Mouse (Mus musculus) hindbrain, embryonic 15.5 days (tissue): Measurements from ENCODE around the gene Cd6. TPM values are rescaled to one million over a fixed set of nuclear protein-coding genes. Genes with fewer than 3 reads are reported as not detected.

Source experiments
- ATAC-seq: fragments of 200-750 bp; cut with Nextera tagmentation; 2 replicates; pipeline ENCODE4 v1.8.0; 2017; ENCODE audit warnings: low read depth, moderate number of reproducible peaks, moderate TSS enrichment; ENCODE audit not compliant: low FRiP score
- H3K27ac ChIP-seq: fragments of 300-500 bp; sonication (generic); replicated peaks from 2 replicates; pipeline ENCODE4 v1.5.1; 2015; ENCODE audit warnings: mild to moderate bottlenecking, inconsistent platforms
- H3K27me3 ChIP-seq: fragments of 300-500 bp; sonication (generic); 2 replicates; pipeline ENCODE4 v1.6.1; 2015; ENCODE audit warnings: control low read depth, inconsistent platforms
- H3K36me3 ChIP-seq: fragments of 300-500 bp; sonication (generic); 2 replicates; pipeline ENCODE4 v1.6.1; 2015; ENCODE audit warnings: control low read depth, inconsistent platforms
- H3K4me1 ChIP-seq: fragments of 300-500 bp; sonication (generic); replicated peaks from 2 replicates; pipeline ENCODE4 v1.6.1; 2015; ENCODE audit warnings: control low read depth, inconsistent platforms
- H3K4me2 ChIP-seq: fragments of 300-500 bp; sonication (generic); 2 replicates; pipeline ENCODE4 v1.6.1; 2015; ENCODE audit warnings: moderate library complexity, mild to moderate bottlenecking, inconsistent platforms
- H3K4me3 ChIP-seq: fragments of 300-500 bp; sonication (generic); 2 replicates; pipeline ENCODE4 v1.5.1; 2015; ENCODE audit warnings: mild to moderate bottlenecking, inconsistent platforms
- H3K9ac ChIP-seq: fragments of 300-500 bp; sonication (generic); 2 replicates; pipeline ENCODE4 v1.6.1; 2015; ENCODE audit warnings: inconsistent platforms
- H3K9me3 ChIP-seq: fragments of 300-500 bp; sonication (generic); 2 replicates; pipeline ENCODE4 v1.6.1; 2016; ENCODE audit warnings: control low read depth, inconsistent platforms
- WGBS: fragments of 180-500 bp; shearing (Covaris S2); methylation state at CpG from one replicate; pipeline ENCODE4 v1.1.7; 2015; 5-methylcytosine and 5-hydroxymethylcytosine counted together
- polyA plus RNA-seq: library from polyadenylated mRNA; unstranded; fragments of >200 nt; fragmentation: Nextera tagmentation; extraction: Ambion mirVana; gene quantifications from 2 replicates; pipeline ENCODE4 v1.2.1, GENCODE M21; 2015

Cd6 gene
- polyA plus RNA-seq, 1 experiment from 2014 or later = 0.10 TPM

DNA sequence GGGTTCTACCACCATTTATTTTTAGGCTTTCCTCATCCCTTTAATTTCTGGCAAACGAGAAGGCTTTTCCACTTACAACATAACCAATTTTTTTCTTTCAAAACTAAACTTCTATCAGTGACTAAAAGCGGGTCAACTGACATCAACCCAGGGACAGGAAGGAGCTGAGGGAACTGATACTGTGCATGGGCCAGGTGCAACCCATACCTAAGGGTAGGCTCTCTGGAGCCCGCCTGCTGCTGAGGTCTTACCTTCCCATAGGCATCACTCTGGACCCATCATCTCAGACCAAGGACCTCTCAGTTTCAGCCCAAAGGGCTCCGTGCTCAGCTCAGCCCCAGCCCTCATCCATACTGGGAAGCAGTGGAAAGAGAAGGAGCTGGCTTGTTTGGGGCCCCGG, 1.5 kb downstream of the Cd6 start:
- no peaks in the 10 kb centered on the region for H3K27me3 ChIP-seq
- H3K4me2 ChIP-seq = no peak overlapping the region
- no peak for ATAC-seq
- 95% methylated on average over 5 of the region's 5 CpGs for WGBS
- no peak overlapping the region for H3K9ac ChIP-seq
- no peaks in the 10 kb centered on the region for H3K4me1 ChIP-seq
- no peak overlapping the region for H3K4me3 ChIP-seq
- no peak overlapping the region for H3K27ac ChIP-seq
- H3K36me3 ChIP-seq = no peaks in the 10 kb centered on the region
- no peaks in the 10 kb centered on the region for H3K9me3 ChIP-seq

DNA sequence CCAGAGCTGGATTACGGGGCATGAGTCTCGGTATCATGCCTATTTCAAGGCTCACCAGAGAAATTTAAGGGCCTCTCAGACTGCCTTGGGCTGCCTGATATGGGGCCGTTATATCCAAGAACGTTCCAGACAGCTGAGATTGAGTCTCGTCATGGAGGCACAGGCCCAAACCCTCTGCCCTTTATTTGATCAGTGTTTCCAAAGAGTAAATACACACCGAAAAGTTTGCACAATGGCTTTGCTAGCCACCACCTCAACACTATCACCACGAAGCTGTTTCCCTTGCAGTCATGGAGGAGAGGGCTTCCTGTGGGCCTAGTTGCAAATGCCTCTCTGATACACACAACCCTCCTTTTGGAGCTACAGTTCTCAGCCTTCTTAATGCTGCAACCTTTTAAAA, 5.8 kb downstream of the Cd6 start:
- no peak overlapping the region for H3K4me3 ChIP-seq
- H3K27me3 ChIP-seq = no peaks in the 10 kb centered on the region
- H3K9ac ChIP-seq = no peak overlapping the region
- WGBS = 91% methylated on average over 7 of the region's 7 CpGs
- no peak overlapping the region for H3K4me2 ChIP-seq
- H3K27ac ChIP-seq = no peak overlapping the region
- no peaks in the 10 kb centered on the region for H3K36me3 ChIP-seq
- no peak for ATAC-seq
- no peaks in the 10 kb centered on the region for H3K4me1 ChIP-seq
- no peaks in the 10 kb centered on the region for H3K9me3 ChIP-seq

DNA sequence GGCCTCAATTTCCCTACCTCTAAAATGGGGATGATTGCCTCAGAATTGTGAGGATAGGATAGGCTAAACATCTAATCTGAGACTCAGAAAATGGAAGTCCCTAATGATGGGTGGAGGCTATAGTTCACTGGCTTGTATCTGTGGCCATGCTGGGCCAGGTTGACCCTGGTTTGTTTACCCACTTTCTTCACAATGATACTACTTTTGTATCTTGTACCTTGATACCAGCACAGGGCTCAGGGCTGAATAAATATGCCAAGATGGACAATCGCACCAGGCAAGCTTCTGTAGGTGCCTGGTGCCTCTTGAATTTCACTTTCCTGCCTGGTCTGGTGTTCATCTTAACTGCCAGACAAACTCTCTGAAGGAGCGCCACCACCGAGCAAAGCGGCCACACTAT, 7.3 kb downstream of the Cd6 start:
- no peak overlapping the region for H3K4me3 ChIP-seq
- WGBS = 99% methylated on average over 4 of the region's 4 CpGs
- no peak overlapping the region for H3K4me2 ChIP-seq
- H3K36me3 ChIP-seq = no peaks in the 10 kb centered on the region
- no peaks in the 10 kb centered on the region for H3K9me3 ChIP-seq
- H3K27me3 ChIP-seq = no peaks in the 10 kb centered on the region
- no peak for ATAC-seq
- no peaks in the 10 kb centered on the region for H3K4me1 ChIP-seq
- H3K27ac ChIP-seq = no peak overlapping the region
- H3K9ac ChIP-seq = no peak overlapping the region

DNA sequence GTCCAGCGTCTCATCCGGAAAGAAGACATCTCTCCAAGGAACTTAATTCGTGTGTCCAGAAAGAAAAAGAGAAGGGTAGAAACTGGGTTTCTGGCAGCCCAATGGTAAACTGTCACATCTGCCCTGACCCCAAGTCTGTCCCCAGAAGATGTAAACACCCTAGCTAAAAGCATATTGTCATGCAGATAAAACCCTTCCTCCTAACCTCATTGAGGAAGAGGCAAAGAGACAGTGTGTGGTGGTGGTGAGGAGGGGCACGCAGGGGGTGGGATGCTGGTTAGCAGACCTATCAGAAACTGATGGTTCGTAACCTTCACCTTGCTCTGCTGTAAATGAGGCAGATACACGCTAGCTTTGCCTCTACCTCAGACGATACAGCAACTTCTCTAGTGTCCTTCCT, 8.5 kb downstream of the Cd6 start:
- no peak overlapping the region for H3K27ac ChIP-seq
- H3K9ac ChIP-seq = no peak overlapping the region
- no peaks in the 10 kb centered on the region for H3K36me3 ChIP-seq
- no peaks in the 10 kb centered on the region for H3K4me1 ChIP-seq
- no peak overlapping the region for H3K4me3 ChIP-seq
- H3K4me2 ChIP-seq = no peak overlapping the region
- no peaks in the 10 kb centered on the region for H3K27me3 ChIP-seq
- 39% methylated on average over 7 of the region's 7 CpGs for WGBS
- H3K9me3 ChIP-seq = no peaks in the 10 kb centered on the region
- ATAC-seq = no peak

DNA sequence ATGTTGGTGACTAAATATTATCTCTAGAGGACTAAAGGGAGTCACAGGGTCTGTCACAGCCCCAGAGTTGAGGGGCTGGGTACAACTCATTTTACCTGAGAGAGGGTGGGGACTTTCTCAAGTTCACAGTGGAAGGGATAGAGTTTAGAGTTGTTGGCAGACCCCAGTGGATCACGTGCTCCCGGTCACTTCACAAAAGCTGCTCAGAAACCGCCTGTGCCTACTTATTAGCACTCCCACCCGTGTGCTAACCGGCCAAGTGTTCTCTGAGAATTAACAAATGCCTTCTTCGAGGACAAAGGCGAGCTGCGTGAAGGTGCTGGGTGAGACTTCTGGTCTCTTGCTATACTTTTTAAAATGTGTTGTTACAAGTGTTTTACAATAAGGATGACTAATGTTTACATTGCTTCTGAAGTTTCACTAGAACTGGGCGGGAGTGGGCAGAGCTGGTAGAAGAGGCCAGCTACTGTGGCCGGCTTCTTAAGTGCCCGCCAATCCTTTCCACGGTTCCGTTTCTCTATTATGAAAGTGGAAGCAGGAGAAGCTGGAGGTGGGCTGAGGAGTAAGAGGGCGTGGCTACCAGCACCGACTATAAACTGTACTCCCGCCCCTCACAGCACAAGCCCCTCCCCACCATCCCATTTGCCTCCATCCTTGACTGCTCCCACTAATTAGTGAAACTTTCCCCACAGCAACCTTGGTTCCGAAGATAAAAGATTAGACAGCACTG, 11.5 kb downstream of the Cd6 start:
- H3K4me1 ChIP-seq = no peaks in the 10 kb centered on the region
- 0 out of 2 replicates have a peak, but pooled peaks have one; percentile 15 for ATAC-seq
- H3K4me3 ChIP-seq = no peak overlapping the region
- 49% methylated on average over 17 of the region's 17 CpGs for WGBS
- no peak overlapping the region; the same call in 1 of the 2 replicates for H3K4me2 ChIP-seq
- no peak overlapping the region for H3K9ac ChIP-seq
- H3K36me3 ChIP-seq = no peaks in the 10 kb centered on the region
- H3K9me3 ChIP-seq = no peaks in the 10 kb centered on the region
- H3K27me3 ChIP-seq = no peaks in the 10 kb centered on the region
- no peak overlapping the region for H3K27ac ChIP-seq

DNA sequence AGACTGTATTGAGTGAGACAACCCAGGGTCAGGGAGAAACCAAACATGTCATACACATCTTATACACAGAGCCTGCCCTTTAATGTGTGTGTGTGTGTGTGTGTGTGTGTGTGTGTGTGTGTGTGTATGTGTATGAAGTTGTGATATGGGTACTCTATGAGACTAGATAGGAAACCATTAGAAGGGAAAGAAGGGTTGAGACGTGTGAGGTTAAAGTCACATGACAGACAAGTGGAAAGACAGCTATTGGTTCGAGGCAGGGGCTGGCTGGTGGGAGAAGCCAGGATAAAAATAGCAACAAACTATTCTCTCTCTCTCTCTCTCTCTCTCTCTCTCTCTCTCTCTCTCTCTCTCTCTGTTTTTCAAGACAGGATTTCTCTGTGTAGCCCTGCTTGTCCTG, 13.4 kb downstream of the Cd6 start:
- Histone ChIP-seq H3K36me3 (no peaks in the 10 kb centered on the region), H3K4me3 (no peak overlapping the region), H3K9me3 (no peaks in the 10 kb centered on the region), H3K4me2 (no peak overlapping the region), H3K4me1 (no peaks in the 10 kb centered on the region), H3K27ac (no peak overlapping the region), H3K27me3 (no peaks in the 10 kb centered on the region), H3K9ac (no peak overlapping the region)
- WGBS = 77% methylated on average over 2 of the region's 2 CpGs
- ATAC-seq = no peak

DNA sequence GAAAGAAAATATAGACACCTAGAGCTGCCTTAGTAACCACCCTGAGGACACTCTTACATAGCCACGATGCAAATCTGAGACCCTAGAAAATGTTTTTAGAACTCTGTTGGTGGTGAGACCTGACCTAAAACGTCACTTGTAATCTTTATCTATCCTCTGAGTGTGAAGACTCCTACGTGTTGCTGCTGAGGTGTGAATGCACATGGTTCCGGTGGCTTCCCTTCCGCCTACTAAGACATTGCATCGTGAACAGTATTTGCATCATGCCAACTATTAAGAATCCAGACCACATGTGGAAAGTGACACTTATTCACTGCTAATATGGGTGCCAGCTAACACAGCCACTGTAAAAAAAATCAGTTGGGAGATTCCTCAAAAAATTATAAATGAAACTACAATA, 14.0 kb downstream of the Cd6 start:
- H3K36me3 ChIP-seq = no peaks in the 10 kb centered on the region
- no peak overlapping the region for H3K27ac ChIP-seq
- 88% methylated on average over 6 of the region's 6 CpGs for WGBS
- H3K4me2 ChIP-seq = no peak overlapping the region
- H3K9ac ChIP-seq = no peak overlapping the region
- H3K4me3 ChIP-seq = no peak overlapping the region
- ATAC-seq = no peak
- H3K9me3 ChIP-seq = no peaks in the 10 kb centered on the region
- no peaks in the 10 kb centered on the region for H3K4me1 ChIP-seq
- no peaks in the 10 kb centered on the region for H3K27me3 ChIP-seq

DNA sequence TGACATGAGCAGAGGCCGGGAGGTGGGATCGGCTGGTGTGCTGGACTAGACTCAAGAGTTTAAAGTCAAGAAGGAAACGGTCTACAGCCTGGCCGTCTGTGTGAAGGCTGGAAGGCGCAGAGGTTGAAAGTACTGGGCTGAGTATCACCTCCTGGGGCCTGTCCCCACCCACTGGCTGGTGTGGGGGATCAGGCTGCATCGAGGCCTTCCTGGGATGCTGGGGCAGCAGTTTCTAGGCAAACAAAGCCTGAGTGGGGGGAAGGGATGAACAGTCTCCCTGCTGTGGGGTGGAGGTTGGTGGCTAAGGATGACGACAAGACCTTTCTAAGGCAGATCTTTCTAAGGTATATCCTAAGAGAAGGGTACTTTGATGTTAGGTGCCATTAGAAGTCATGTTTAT, 16.0 kb downstream of the Cd6 start:
- Histone ChIP-seq H3K36me3 (no peaks in the 10 kb centered on the region), H3K9me3 (no peaks in the 10 kb centered on the region), H3K27ac (no peak overlapping the region), H3K4me2 (no peak overlapping the region), H3K9ac (no peak overlapping the region), H3K27me3 (no peaks in the 10 kb centered on the region), H3K4me1 (peaks cover 12% of the 10 kb centered on the region; the same call in 1 of the 2 replicates), H3K4me3 (no peak overlapping the region)
- WGBS = 71% methylated on average over 7 of the region's 7 CpGs
- ATAC-seq = no peak

DNA sequence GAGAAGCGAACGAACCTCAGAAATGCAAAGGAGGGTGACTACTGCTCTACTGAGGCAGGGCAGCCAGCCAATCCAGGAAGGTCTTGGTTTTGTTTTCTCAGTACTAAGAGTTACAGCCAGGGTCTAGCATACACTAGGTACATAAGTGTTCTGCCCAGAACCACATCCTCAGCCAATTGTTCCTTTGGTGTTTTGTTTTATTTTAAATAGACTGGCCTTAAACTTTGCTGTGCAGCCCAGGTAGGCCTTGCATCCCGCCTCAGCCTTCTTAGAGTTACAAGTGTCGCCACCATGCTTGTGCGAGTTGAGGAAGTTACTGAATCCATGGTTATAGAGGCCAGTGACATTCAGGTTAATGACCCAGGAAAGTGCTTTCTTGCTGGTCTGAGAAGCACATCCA, 16.8 kb downstream of the Cd6 start:
- no peak overlapping the region for H3K9ac ChIP-seq
- no peak overlapping the region for H3K4me2 ChIP-seq
- no peak overlapping the region for H3K4me3 ChIP-seq
- 95% methylated on average over 5 of the region's 5 CpGs for WGBS
- no peak overlapping the region for H3K27ac ChIP-seq
- ATAC-seq = no peak
- H3K4me1 ChIP-seq = peaks cover 14% of the 10 kb centered on the region; the same call in 1 of the 2 replicates
- no peaks in the 10 kb centered on the region for H3K27me3 ChIP-seq
- H3K9me3 ChIP-seq = no peaks in the 10 kb centered on the region
- no peaks in the 10 kb centered on the region for H3K36me3 ChIP-seq

DNA sequence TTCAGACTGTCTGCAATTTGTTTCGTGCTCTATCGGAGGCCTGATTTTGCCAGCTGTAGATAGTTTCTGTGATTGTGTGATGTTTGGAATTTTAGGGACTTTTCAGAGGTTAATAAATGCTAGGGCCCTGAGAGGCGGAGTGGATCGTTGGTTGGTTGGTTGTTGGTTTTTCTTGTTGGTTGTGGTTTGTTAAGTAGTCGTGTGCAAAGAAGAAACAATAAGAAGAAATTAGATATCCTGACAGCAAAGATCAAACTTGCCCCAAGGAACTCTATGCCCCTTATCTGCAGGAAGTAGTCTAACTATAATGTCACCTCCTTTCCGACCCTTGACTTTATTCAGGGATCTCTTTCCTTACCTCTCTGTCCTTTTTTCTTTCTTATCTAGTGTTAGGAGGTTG, 18.4 kb downstream of the Cd6 start:
- Histone ChIP-seq H3K4me1 (peaks cover 14% of the 10 kb centered on the region; the same call in 1 of the 2 replicates), H3K36me3 (no peaks in the 10 kb centered on the region), H3K27me3 (no peaks in the 10 kb centered on the region), H3K9ac (no peak overlapping the region), H3K4me3 (no peak overlapping the region), H3K27ac (no peak overlapping the region), H3K9me3 (no peaks in the 10 kb centered on the region), H3K4me2 (no peak overlapping the region)
- ATAC-seq = no peak
- WGBS = 93% methylated on average over 6 of the region's 6 CpGs

DNA sequence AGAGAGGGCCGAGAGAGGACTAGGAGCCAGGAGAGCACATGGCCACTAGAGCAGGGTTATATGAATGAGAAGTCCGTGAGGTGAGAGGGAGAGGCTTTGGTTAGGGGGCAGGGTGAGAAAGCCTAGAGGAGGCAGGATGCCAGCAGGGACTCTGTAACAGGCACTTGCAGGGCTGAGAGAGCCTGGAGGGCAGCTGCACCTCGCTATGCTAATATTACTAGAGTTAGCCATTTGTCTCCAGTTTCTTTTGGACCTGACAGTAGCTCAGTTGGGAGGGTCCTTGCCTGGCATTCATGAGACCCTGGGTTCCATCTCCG, 19.7 kb downstream of the Cd6 start:
- no peak for ATAC-seq
- H3K9me3 ChIP-seq = no peaks in the 10 kb centered on the region
- H3K27ac ChIP-seq = peak overlapping the region; percentile 38; the same call in 1 of the 2 replicates

DNA sequence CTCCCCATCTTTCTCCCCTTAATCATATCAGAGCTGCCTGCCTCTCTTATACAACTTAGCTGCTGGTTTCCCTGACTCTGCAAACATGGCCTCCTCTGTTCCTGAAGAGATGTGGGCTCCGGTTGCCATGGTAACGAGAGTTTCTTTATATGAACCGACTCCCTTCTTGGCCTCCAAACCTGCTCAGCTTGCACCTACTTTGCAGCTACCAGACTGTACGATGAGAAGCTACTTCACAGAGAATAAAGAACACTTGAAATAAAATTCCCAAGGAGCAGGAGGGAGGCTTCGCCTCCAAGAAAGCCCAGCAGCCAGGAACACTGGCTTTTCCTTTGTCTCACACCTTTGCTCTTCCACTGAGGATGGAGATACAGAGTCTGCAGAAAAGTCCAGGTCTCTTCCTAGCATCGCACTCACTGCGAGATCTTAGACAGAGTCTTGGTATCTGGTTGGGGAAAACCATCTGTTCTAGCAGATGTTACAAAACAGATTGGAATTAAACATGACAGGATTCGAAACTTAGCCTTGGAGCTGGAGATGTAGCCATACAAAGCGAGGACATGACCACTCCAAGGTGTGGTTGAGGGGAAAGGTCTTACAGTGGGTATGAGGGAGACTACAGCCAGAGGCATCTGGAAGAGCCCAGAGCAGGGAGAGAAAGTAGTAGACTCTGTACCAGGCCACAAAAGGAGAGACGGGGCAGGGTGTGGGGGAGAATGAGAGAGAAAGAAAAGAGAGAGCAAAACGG, 20.3 kb downstream of the Cd6 start:
- H3K4me3 ChIP-seq = no peak overlapping the region
- H3K4me2 ChIP-seq = no peak overlapping the region
- H3K27ac ChIP-seq = peak overlapping the region; percentile 38
- H3K36me3 ChIP-seq = no peaks in the 10 kb centered on the region
- H3K4me1 ChIP-seq = peaks cover 14% of the 10 kb centered on the region; the same call in 1 of the 2 replicates
- ATAC-seq = peak; percentile 68
- H3K27me3 ChIP-seq = no peaks in the 10 kb centered on the region
- WGBS = 70% methylated on average over 11 of the region's 11 CpGs
- H3K9me3 ChIP-seq = no peaks in the 10 kb centered on the region
- H3K9ac ChIP-seq = no peak overlapping the region

More for the DNA sequence above, 19.7 kb downstream of the Cd6 start:
- 47% methylated on average over 4 of the region's 4 CpGs for WGBS
- Histone ChIP-seq H3K4me3 (no peak overlapping the region), H3K36me3 (no peaks in the 10 kb centered on the region), H3K27me3 (no peaks in the 10 kb centered on the region), H3K4me2 (no peak overlapping the region), H3K4me1 (peaks cover 14% of the 10 kb centered on the region; the same call in 1 of the 2 replicates), H3K9ac (no peak overlapping the region)
